Mouse (Mus musculus) cerebellum, adult 11 months (tissue): ENCODE data around the gene Bet1l.

ENCODE experiments used
- DNase-seq: peaks from one replicate; pipeline ENCODE4 v3.0.0; 2022

The Bet1l gene

DNA sequence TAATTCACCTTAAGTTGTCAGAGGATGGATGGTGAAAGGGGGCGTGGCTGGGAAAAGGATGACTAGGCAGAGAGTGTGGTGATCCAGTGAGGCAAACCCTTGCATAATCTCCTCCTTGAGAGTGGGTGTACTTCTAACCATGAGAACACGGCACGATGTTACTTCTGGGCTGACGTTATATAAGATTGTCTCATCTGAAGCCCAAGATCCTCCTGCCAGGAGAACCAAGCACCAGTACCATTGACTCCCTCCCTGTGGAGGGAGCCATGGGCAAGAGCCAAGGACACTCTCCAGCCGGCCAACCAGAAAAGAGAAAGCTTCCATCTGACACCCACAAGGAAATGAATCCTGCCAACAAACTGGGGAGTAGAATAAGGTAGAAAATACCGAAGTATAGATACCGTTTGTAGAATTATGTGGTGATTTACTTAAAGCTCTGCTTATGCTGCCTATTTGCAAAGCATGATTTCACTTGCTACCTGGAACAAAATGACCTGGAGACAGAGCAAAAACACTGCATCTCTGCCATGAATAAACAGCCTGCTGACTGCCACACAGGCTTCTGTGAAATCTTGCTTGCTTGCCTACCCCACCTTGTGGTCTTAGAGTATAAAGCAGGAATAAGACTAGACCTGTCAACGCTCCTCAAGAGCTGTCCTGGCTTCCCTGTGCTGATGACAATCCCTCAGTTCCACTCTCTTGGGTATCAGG lies 29.1 kb downstream of the Bet1l start:
- DNase-seq, result peak; percentile 59

DNA sequence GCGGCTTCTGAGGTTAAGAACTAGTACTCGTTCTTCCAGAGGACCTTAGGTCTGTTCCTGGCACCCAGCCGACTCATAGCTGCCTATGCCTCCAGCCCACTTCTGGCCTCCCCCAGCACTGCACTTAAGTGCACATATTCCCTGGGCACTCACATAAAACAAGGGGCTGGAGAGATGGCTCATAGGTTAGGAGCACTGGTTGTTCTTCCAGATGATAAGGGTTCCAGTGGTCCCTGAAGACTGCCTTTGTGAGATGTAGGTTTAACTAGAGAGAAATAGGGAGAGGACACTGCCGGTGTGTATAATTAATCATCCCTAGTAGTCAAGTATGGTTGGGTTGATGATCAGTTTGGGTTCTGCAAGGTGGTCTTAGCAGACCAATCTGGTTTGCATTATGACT lies 34.6 kb downstream of the Bet1l start:
- no peak for DNase-seq

DNA sequence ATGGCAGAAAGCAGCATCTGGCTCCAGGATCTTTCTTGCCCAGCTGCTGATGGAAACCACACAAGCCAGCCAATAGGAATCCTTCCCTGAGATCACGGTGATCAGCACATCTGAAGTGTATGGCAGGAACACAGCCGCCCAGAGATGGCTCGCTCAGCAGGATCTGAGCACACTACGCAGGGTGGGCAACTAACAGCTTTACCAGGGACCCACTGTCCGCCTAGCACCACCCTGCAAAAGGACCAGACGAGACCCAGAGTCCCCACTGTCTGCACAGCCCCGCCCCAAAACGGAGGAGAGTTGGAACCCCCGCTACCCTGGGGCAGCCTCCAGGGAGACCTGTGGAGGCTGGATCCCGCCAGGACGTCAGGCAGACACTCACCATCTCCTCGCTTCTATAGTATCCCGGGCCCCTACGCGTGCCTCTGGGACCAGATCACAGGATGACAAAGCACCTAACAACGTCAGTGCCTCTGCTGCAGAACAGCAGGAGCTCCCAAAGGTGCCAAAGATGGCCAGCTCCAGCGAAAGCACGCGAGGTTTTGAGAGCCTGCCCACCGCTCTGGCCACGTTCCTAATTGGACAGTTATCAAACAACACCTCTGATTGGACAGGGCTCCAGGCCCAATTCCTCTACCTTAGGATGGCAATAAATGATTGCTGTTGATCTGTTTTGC lies 35.6 kb downstream of the Bet1l start, which contains the start of gene Zfp941:
TSS of gene Zfp941 (minus strand) at position 526 of the 677 bp plus-strand sequence.
- peak; percentile 82 for DNase-seq

DNA sequence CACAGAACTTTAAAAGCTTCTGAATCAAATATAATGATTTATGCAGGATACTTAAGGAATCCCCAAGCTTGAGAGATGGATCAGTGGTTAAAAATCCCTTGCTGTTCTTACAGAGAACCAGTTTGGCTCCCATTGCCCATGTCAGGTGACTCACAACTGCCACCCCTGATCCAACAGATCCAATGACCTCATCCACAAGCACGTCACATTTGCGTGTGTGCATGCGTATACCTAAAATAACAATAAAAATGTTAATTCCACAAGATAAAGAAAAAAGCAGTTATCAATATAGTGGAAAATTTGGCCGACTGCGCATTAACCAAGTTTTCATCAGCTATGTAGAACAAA lies 36.1 kb downstream of the Bet1l start:
- peak; percentile 27 for DNase-seq

DNA sequence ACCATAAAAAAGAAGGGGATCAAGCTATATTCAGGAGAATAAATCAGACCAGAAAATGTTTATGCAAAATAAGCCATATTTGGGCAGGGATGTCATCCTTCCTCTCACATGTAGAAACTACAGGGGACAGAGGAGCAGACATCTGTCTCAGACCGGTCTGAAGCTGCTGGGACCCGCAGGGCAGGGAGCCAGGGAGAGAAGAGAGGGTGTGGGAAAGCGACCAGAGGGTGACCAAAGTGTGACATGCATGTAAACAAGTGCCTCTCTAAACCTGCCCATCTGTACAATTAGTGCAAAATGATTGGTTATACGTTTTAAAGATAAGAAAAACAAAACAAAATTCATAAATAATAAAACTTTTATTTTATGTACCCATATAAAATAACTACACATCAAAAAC lies 37.2 kb downstream of the Bet1l start:
- DNase-seq, result no peak

DNA sequence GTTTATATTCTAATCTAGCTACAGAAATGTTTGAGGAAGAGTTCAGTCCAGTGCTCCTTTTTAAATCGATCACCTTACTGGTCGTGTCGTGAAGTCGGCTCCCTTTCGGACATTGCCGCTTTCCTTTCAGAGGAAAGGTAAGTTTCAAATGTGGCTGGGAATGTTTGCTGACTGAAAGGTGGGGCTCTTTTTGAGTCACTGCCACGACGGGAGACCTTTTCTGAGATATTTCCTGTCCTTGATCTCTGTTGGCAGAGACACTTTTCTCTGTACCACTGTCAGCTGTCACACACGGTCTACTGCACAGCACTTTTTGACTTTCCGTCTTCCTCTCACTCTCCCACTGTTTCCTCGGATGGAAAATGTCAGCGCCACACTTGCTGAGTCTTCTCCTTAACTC lies 44.5 kb downstream of the Bet1l start:
- DNase-seq, result no peak

DNA sequence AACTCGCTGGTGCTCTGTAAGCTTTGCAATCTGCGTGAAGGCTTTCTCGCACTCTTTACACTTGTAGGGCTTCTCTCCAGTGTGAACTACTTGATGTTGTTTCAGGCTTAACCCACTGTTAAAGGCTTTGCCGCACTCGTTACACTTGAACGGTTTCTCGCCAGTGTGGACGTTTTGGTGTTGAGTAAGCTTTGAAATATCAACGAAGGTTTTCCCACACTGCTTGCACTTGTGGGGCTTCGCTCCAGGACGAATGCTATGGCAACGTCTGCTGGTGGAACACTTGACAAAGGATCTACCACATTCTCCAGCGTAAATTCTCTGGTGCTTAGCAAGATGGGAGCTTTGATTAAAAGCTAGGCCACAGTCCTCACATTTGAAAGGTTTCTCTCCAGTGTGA lies 45.7 kb downstream of the Bet1l start:
- DNase-seq, result no peak

DNA sequence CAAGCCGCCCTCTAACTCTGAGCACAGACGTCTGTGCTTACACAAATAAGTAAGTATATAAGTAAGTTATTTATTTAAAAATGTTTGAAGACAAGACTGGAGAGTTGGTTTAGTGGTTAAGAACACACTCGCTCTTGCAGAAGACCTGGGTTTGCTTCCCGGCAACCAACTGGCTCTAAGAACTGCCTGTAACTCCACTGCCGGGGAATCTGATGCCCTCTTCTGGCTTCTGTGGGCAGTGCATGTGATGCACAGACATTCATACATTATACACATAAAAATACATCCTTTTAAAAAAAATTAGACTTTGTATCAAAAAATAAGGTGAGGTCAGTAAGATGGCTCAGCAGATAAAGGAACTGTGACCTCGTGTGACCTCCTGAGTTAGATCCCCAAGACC lies 46.9 kb downstream of the Bet1l start:
- DNase-seq, result no peak

DNA sequence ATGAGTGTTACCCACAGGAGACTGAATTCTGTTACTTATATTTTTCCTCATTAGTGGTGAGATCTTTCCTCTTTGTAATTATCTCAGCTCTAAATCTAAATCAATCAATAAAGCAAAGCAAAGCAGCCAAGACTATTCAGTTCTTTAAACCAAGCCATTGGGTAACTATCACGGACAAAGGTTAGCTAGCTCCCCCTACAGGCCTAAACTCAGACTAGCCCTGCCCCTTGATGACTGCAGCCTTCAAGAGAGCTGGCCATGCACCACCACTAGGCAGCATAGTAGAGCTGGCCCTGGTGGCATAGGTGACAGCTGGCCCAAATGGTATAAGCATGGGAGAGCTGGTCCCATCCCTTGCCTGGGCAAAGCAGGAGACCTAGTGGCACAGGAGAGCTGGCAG lies 51.7 kb downstream of the Bet1l start:
- no peak for DNase-seq
